Comparison of ENCODE assay signal across 8 mouse cellular contexts in genomic region chr19:29063577-29064363, GRCm38 (mm10). TPM values are rescaled to one million over a fixed set of nuclear protein-coding genes. Genes with fewer than 3 reads are reported as not detected.
DNase-seq lines count a peak whose midpoint lies in the region; ATAC-seq and TF ChIP-seq lines count a peak whose summit lies in the region.

No protein-coding gene starts in this region.

- peak overlapping the region; percentile 32; the same call in 1 of the 2 replicates for H3K4me2 ChIP-seq in forebrain, embryonic 11.5 days (ENCODE audit: low read depth, low read length, severe bottlenecking)
- peak overlapping the region; percentile 57 for H3K4me2 ChIP-seq in heart, embryonic 16.5 days (ENCODE audit: low read depth, low read length)
- H3K4me2 ChIP-seq in liver, embryonic 14.5 days (ENCODE audit: low read depth), result peak overlapping the region; percentile 78
- H3K4me2 ChIP-seq in stomach, embryonic 15.5 days, result peak overlapping the region; percentile 48

- peaks cover 61% of the 10 kb centered on the region for H3K4me1 ChIP-seq in E14TG2a.4 (replicated peaks; ENCODE audit: low read depth, low read length)
- H3K4me1 ChIP-seq in forebrain, embryonic 11.5 days (replicated peaks; ENCODE audit: control insufficient read depth, insufficient read depth, low read length), result no peaks in the 10 kb centered on the region; the same call in 1 of the 2 replicates
- H3K4me1 ChIP-seq in heart, embryonic 16.5 days (ENCODE audit: control insufficient read depth, insufficient read depth, low read length), result peaks cover 11% of the 10 kb centered on the region
- H3K4me1 ChIP-seq in liver, embryonic 14.5 days (replicated peaks; ENCODE audit: control insufficient read depth in 2 of 2, insufficient read depth in 2 of 2, low read length in 1 of 2), result peaks cover 28 to 36% of the 10 kb centered on the region in 2 experiments
- peaks cover 10% of the 10 kb centered on the region; the same call in 1 of the 2 replicates for H3K4me1 ChIP-seq in stomach, embryonic 15.5 days

- H3K9me3 ChIP-seq in E14TG2a.4 (ENCODE audit: low read length), result no peaks in the 10 kb centered on the region
- no peaks in the 10 kb centered on the region for H3K9me3 ChIP-seq in forebrain, embryonic 11.5 days (ENCODE audit: control insufficient read depth, low read length)
- H3K9me3 ChIP-seq in heart, embryonic 16.5 days (replicated peaks; ENCODE audit: control insufficient read depth, low read length), result no peaks in the 10 kb centered on the region
- no peaks in the 10 kb centered on the region for H3K9me3 ChIP-seq in liver, embryonic 14.5 days (ENCODE audit: control insufficient read depth, low read length)
- no peaks in the 10 kb centered on the region for H3K9me3 ChIP-seq in stomach, embryonic 15.5 days

- no peak overlapping the region for H3K9ac ChIP-seq in forebrain, embryonic 11.5 days (ENCODE audit: low read length)
- H3K9ac ChIP-seq in heart, embryonic 16.5 days (ENCODE audit: low read length), result peak overlapping the region; percentile 59
- peak overlapping the region; percentile 85 for H3K9ac ChIP-seq in liver, embryonic 14.5 days (replicated peaks)
- no peak overlapping the region for H3K9ac ChIP-seq in stomach, embryonic 15.5 days

- 17% methylated on average over 18 of the region's 18 CpGs for WGBS in forebrain, embryonic 11.5 days
- 14% methylated on average over 18 of the region's 18 CpGs for WGBS in heart, embryonic 16.5 days
- WGBS in liver, embryonic 14.5 days (ENCODE audit: insufficient replicate concordance), result 7% methylated on average over 18 of the region's 18 CpGs
- 14% methylated on average over 18 of the region's 18 CpGs for WGBS in stomach, embryonic 15.5 days

- peak; percentile 50; the same call in 1 of the 2 replicates for TF ChIP-seq EP300 in liver, embryonic 14.5 days (IDR thresholded peaks at IDR 0.05; ENCODE audit: low read depth)

- peak overlapping the region; percentile 68 for H3K4me3 ChIP-seq in E14TG2a.4 (replicated peaks; ENCODE audit: low read length)
- H3K4me3 ChIP-seq in forebrain, embryonic 11.5 days (ENCODE audit: low read depth, low read length), result no peak overlapping the region
- H3K4me3 ChIP-seq in heart, embryonic 16.5 days (ENCODE audit: low read length), result peak overlapping the region; percentile 39
- peak overlapping the region; percentile 51 to 53 for H3K4me3 ChIP-seq in liver, embryonic 14.5 days (ENCODE audit: insufficient read depth in 1 of 2, low read depth in 2 of 2, low read length in 2 of 2)
- no peak overlapping the region; the same call in 1 of the 2 replicates for H3K4me3 ChIP-seq in stomach, embryonic 15.5 days (replicated peaks)

- peak; percentile 82 for ATAC-seq in forebrain, embryonic 11.5 days (replicated peaks; ENCODE audit: low FRiP score)
- peak; percentile 69; the same call in 1 of the 2 replicates for ATAC-seq in heart, embryonic 16.5 days (replicated peaks; ENCODE audit: extremely low read depth, insufficient read depth, low FRiP score)
- peak; percentile 49 for ATAC-seq in liver, embryonic 14.5 days (ENCODE audit: insufficient read depth)
- ATAC-seq in stomach, embryonic 15.5 days (ENCODE audit: insufficient read depth, low FRiP score, low read depth), result peak; percentile 65

- peak; percentile 53 for TF ChIP-seq CTCF in E14TG2a.4 (conservative IDR thresholded peaks at IDR 0.05; ENCODE audit: low read length)
- TF ChIP-seq CTCF in liver, embryonic 14.5 days (IDR thresholded peaks at IDR 0.05; ENCODE audit: low read depth), result peak; percentile 99

- peak; percentile 93 for DNase-seq in c-Kit-positive CD71-positive TER-119-negative erythroid progenitor cells, embryonic 14.5 days (ENCODE audit: low read depth)
- DNase-seq in forebrain, embryonic 11.5 days (ENCODE audit: low spot score), result peak; percentile 95
- peak; percentile 95 to 98 for DNase-seq in kidney, postnatal 25 days
- DNase-seq in liver, embryonic 14.5 days (ENCODE audit: low read depth in 3 of 3, low spot score in 3 of 3), result peak; percentile 86 to 92 (median 88)
- DNase-seq in neural tube, embryonic 10.5 days (ENCODE audit: extremely low spot score, low spot score), result peak; percentile 94

- no peak overlapping the region for H3K27ac ChIP-seq in forebrain, embryonic 11.5 days (ENCODE audit: low read depth, low read length)
- H3K27ac ChIP-seq in heart, embryonic 16.5 days (ENCODE audit: low read length), result peak overlapping the region; percentile 13
- peak overlapping the region; percentile 96 for H3K27ac ChIP-seq in liver, embryonic 14.5 days
- H3K27ac ChIP-seq in stomach, embryonic 15.5 days, result peak overlapping the region; percentile 48

- no peaks in the 10 kb centered on the region for H3K36me3 ChIP-seq in E14TG2a.4 (ENCODE audit: insufficient read depth, low read length)
- H3K36me3 ChIP-seq in forebrain, embryonic 11.5 days (ENCODE audit: control insufficient read depth, insufficient read depth, low read length), result no peaks in the 10 kb centered on the region
- no peaks in the 10 kb centered on the region for H3K36me3 ChIP-seq in heart, embryonic 16.5 days (ENCODE audit: control insufficient read depth, insufficient read depth)
- no peaks in the 10 kb centered on the region for H3K36me3 ChIP-seq in liver, embryonic 14.5 days (replicated peaks; ENCODE audit: control insufficient read depth, insufficient read depth, low read depth)
- H3K36me3 ChIP-seq in stomach, embryonic 15.5 days, result no peaks in the 10 kb centered on the region

- no peaks in the 10 kb centered on the region for H3K27me3 ChIP-seq in E14TG2a.4 (ENCODE audit: insufficient read depth, low read length)
- no peaks in the 10 kb centered on the region for H3K27me3 ChIP-seq in forebrain, embryonic 11.5 days (ENCODE audit: control insufficient read depth, insufficient read depth, low read length)
- no peaks in the 10 kb centered on the region for H3K27me3 ChIP-seq in heart, embryonic 16.5 days (ENCODE audit: control insufficient read depth, insufficient read depth, low read length)
- no peaks in the 10 kb centered on the region for H3K27me3 ChIP-seq in liver, embryonic 14.5 days (ENCODE audit: control insufficient read depth, insufficient read depth, low read length)
- no peaks in the 10 kb centered on the region for H3K27me3 ChIP-seq in stomach, embryonic 15.5 days (replicated peaks)

RNA-seq across cellular contexts. Expression of gene Ak3, which starts 16.0 kb away (rescaled TPM):
- 83.8 and 88.7 TPM in 2 replicates for polyA plus RNA-seq in forebrain, embryonic 11.5 days (2014; fragmentation: Nextera tagmentation; extraction: Ambion mirVana)
- 98.6 and 99.3 TPM in 2 replicates for polyA plus RNA-seq in heart, embryonic 16.5 days (2015; fragmentation: Nextera tagmentation; extraction: Ambion mirVana)
- polyA plus RNA-seq in liver, embryonic 14.5 days (2012; rRNA removed), result 12.0 and 16.3 TPM in 2 replicates
- polyA plus RNA-seq in liver, embryonic 14.5 days (2014; fragmentation: Nextera tagmentation; extraction: Ambion mirVana), result 41.5 and 44.0 TPM in 2 replicates
- 107 and 115 TPM in 2 replicates for polyA plus RNA-seq in stomach, embryonic 15.5 days (2015; fragmentation: Nextera tagmentation; extraction: Ambion mirVana)

RNA-seq across cellular contexts. Expression of gene Rcl1, which starts 37.4 kb away (rescaled TPM):
- polyA plus RNA-seq in forebrain, embryonic 11.5 days (2014; fragmentation: Nextera tagmentation; extraction: Ambion mirVana), result 52.2 and 54.5 TPM in 2 replicates
- polyA plus RNA-seq in heart, embryonic 16.5 days (2015; fragmentation: Nextera tagmentation; extraction: Ambion mirVana), result 19.9 and 25.4 TPM in 2 replicates
- 22.3 and 31.4 TPM in 2 replicates for polyA plus RNA-seq in liver, embryonic 14.5 days (2012; rRNA removed)
- polyA plus RNA-seq in liver, embryonic 14.5 days (2014; fragmentation: Nextera tagmentation; extraction: Ambion mirVana), result 52.1 and 54.8 TPM in 2 replicates
- polyA plus RNA-seq in stomach, embryonic 15.5 days (2015; fragmentation: Nextera tagmentation; extraction: Ambion mirVana), result 57.0 and 57.7 TPM in 2 replicates

Comparison
In these comparisons a context has a peak if more than half of its experiments do, and no peak if none do; other contexts are left out.
1. H3K4me3 ChIP-seq: peak in E14TG2a.4 (single experiment), heart, embryonic 16.5 days (single experiment) and liver, embryonic 14.5 days (2 of 2); none in forebrain, embryonic 11.5 days (single experiment) and stomach, embryonic 15.5 days (single experiment).
2. H3K9ac ChIP-seq: peak in heart, embryonic 16.5 days (single experiment) and liver, embryonic 14.5 days (single experiment); none in forebrain, embryonic 11.5 days (single experiment) and stomach, embryonic 15.5 days (single experiment).
3. Peak in every context shown above with its lines, with median percentiles within 50 percentile points of each other: DNase-seq, ATAC-seq and H3K4me2 ChIP-seq.